Mouse (Mus musculus): ENCODE data around the gene Ing2.

DNA sequence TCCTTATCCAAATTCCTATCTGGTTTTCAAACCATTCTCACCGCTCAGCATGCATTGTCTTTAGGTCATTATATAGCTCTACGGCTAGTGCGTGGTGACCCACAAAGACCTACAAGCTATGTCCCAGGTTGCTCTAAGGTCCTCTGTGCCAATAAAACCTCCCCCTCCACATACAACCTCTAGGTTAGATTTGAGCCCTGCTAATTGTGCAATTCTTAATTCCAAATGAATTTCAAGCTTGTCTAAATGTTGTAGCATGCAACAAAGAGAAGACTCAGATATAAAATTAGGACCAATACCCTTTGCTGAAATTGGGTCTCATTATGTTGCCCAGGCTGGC is 22.6 kb downstream of the Ing2 start:
- TF ChIP-seq FLI1 (IDR thresholded peaks at IDR 0.05; ENCODE audit: low read length) (no peak), GATA1 (IDR thresholded peaks at IDR 0.05; ENCODE audit: borderline replicate concordance, low read length) (no peak)

Measured in megakaryocyte, embryonic 14.5 days (primary cell).